Mouse (Mus musculus) liver, postnatal 0 days (tissue): Measurements from ENCODE around the gene Bclaf3.

Source experiments
- CTCF ChIP-seq: sonication (generic); IDR thresholded peaks from 2 replicates; pipeline ENCODE4 v1.5.1; 2016; ENCODE audit warnings: antibody characterized with exemption, low read depth
- EP300 ChIP-seq: IDR thresholded peaks from 2 replicates; pipeline ENCODE4 v1.6.1; 2016; ENCODE audit warnings: antibody characterized with exemption, low read depth, mild to moderate bottlenecking

DNA sequence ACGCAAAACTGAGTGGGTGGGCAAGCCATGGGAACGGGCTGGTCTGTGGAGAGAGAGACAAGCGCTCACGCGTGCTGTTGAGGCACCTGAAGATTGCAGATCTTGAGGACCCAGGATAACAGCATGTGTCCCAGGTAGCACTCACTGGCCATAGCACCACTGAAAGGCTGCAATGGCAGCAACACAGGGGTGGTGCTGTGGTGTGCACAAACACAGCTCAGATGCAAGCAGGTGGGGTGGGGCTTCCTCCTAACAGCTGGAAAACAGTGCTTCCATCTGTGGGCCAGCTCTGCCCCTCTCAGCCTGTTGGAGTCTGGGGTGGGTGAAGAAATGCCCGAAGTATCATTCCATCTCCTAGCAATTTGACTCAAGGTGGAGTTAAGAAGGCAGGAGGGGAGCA is at the start of gene Bclaf3:
- TF ChIP-seq CTCF (no peak), EP300 (no peak)
